Mouse (Mus musculus) hindbrain, embryonic 11.5 days (tissue): ENCODE data around the gene Arhgef2. TPM values are rescaled to one million over a fixed set of nuclear protein-coding genes. Genes with fewer than 3 reads are reported as not detected.
"Not testable (repeated sequence)": the region's sequence is repeated elsewhere in the genome, so short reads cannot be mapped to it uniquely, and the experiment has no call there.

Experiments used
- ATAC-seq: fragments of 200-750 bp; cut with Nextera tagmentation; 2 replicates; pipeline ENCODE4 v1.8.0; 2017; ENCODE audit warnings: mild to moderate bottlenecking, moderate TSS enrichment, moderate library complexity; ENCODE audit not compliant: low FRiP score
- DNase-seq: peaks from one replicate; pipeline ENCODE4 v3.0.0-alpha.2; 2015; ENCODE audit warnings: low spot score
- H3K27ac ChIP-seq: fragments of 300-500 bp; sonication (generic); 2 replicates; pipeline ENCODE4 v1.5.1; 2014; ENCODE audit warnings: mild to moderate bottlenecking, low read depth, low read length
- H3K27me3 ChIP-seq: fragments of 300-500 bp; sonication (generic); 2 replicates; pipeline ENCODE4 v1.6.1; 2014; ENCODE audit warnings: mild to moderate bottlenecking, low read length, moderate library complexity, mixed read lengths; ENCODE audit not compliant: control insufficient read depth, insufficient read depth
- H3K36me3 ChIP-seq: fragments of 300-500 bp; sonication (generic); 2 replicates; pipeline ENCODE4 v1.6.1; 2014; ENCODE audit warnings: mild to moderate bottlenecking, low read length, moderate library complexity, mixed read lengths; ENCODE audit not compliant: control insufficient read depth, insufficient read depth
- H3K4me1 ChIP-seq: fragments of 300-500 bp; sonication (generic); replicated peaks from 2 replicates; pipeline ENCODE4 v1.6.1; 2014; ENCODE audit warnings: low read length, mixed read lengths; ENCODE audit not compliant: control insufficient read depth, insufficient read depth
- H3K4me2 ChIP-seq: fragments of 300-500 bp; sonication (generic); replicated peaks from 2 replicates; pipeline ENCODE4 v1.6.1; 2014; ENCODE audit warnings: mild to moderate bottlenecking, low read depth, low read length
- H3K4me3 ChIP-seq: fragments of 300-500 bp; sonication (generic); 2 replicates; pipeline ENCODE4 v1.5.1; 2014; ENCODE audit warnings: low read depth, low read length
- H3K9ac ChIP-seq: fragments of 300-500 bp; sonication (generic); 2 replicates; pipeline ENCODE4 v1.6.1; 2014; ENCODE audit warnings: low read depth, low read length
- H3K9me3 ChIP-seq: fragments of 300-500 bp; sonication (generic); 2 replicates; pipeline ENCODE4 v1.6.1; 2016; ENCODE audit warnings: low read length; ENCODE audit not compliant: control insufficient read depth
- WGBS: fragments of 180-500 bp; shearing (Covaris S2); extraction: QIAGEN DNeasy Blood & Tissue Kit; methylation state at CpG from one replicate; pipeline ENCODE4 v1.1.7; 2014; 5-methylcytosine and 5-hydroxymethylcytosine counted together
- polyA plus RNA-seq: library from polyadenylated mRNA; unstranded; fragments of >200 nt; fragmentation: Nextera tagmentation; extraction: Ambion mirVana; gene quantifications from 2 replicates; pipeline ENCODE4 v1.2.1, GENCODE M21; 2014

The Arhgef2 gene
- polyA plus RNA-seq, 1 experiment from 2014 or later, result 181 TPM

DNA sequence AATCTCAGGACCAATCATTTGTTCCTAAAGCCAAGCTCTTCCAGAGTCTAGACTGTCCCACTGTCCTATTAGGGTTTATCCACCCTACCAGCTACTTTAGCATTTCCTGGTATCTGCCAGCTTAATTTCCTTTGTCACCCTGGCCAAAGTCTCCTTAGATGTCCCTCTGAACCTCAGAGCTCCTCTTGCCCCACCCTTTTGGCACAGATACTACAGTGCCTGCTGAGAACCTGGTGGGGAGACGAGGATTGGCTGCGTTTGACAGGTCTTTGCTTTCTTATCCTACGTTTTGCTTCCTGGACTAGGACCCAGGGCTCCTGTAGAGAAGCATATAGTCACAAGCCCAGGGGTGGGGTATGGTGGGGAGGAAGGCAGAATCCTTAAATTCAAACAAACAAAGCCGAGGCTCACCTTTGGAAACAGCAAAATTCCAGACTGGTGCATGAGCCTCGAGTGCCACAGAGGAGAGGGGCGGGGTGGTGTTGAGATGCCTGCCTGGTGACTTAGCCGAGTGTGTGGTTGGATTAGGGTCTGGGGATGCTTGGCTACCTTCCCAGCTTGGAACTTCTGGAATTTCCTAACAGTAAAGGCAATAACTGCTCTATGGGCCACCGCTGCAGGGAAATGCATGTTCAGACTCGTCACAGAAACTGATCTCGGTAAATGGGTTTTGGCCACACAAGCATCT is 11.7 kb upstream of the Arhgef2 start:
- no peak overlapping the region for H3K27ac ChIP-seq
- H3K27me3 ChIP-seq, result no peaks in the 10 kb centered on the region
- ATAC-seq, result no peak
- H3K36me3 ChIP-seq, result no peaks in the 10 kb centered on the region
- H3K9ac ChIP-seq, result no peak overlapping the region
- 67% methylated on average over 10 of the region's 10 CpGs for WGBS
- DNase-seq, result no peak
- no peaks in the 10 kb centered on the region for H3K4me1 ChIP-seq
- H3K4me3 ChIP-seq, result no peak overlapping the region
- no peaks in the 10 kb centered on the region for H3K9me3 ChIP-seq
- no peak overlapping the region for H3K4me2 ChIP-seq

DNA sequence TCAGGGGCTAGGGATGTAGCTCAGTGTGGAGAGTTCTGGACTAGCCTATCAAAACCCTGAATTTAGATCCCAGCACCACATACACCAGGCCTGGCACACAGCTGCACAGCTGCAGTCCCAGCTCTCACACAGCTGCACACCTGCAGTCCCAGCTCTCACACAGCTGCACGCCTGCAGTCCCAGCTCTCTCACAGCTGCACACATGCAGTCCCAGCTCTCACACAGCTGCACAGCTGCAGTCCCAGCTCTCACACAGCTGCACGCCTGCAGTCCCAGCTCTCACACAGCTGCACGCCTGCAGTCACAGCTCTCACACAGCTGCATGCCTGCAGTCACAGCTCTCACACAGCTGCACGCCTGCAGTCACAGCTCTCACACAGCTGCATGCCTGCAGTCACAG is 9.2 kb upstream of the Arhgef2 start:
- H3K27me3 ChIP-seq, ATAC-seq, H3K4me3 ChIP-seq, H3K36me3 ChIP-seq, H3K9ac ChIP-seq, DNase-seq, H3K27ac ChIP-seq, H3K9me3 ChIP-seq, H3K4me2 ChIP-seq, H3K4me1 ChIP-seq: not testable (repeated sequence)
- WGBS, result 82% methylated on average over 4 of the region's 4 CpGs

DNA sequence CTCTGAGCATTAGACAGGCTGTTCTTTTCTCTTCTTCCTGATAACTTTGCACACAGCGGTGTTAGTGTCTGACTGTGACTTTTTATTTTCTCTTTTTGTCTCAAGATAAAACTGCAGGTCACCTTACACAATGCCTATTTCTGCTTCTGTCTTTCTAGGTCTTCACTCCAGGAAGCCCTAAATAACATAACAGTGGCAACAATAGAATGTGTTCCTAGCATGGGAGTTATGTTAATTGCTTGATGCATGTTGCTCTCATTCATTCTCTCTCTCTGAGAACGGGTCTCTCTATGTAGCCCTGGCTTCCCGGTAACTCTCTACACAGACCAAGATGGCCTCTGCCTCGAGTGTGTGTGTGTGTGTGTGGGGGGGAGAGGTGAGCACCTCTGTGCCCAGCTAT is 3.3 kb upstream of the Arhgef2 start:
- H3K9me3 ChIP-seq, result no peaks in the 10 kb centered on the region
- H3K9ac ChIP-seq, result no peak overlapping the region
- no peaks in the 10 kb centered on the region for H3K27me3 ChIP-seq
- no peaks in the 10 kb centered on the region; the same call in 1 of the 2 replicates for H3K4me1 ChIP-seq
- ATAC-seq (no peak), DNase-seq (no peak)
- H3K4me2 ChIP-seq, result no peak overlapping the region
- H3K4me3 ChIP-seq, result no peak overlapping the region
- H3K27ac ChIP-seq, result no peak overlapping the region
- H3K36me3 ChIP-seq, result no peaks in the 10 kb centered on the region
- WGBS, result 74% methylated on average over 4 of the region's 4 CpGs

DNA sequence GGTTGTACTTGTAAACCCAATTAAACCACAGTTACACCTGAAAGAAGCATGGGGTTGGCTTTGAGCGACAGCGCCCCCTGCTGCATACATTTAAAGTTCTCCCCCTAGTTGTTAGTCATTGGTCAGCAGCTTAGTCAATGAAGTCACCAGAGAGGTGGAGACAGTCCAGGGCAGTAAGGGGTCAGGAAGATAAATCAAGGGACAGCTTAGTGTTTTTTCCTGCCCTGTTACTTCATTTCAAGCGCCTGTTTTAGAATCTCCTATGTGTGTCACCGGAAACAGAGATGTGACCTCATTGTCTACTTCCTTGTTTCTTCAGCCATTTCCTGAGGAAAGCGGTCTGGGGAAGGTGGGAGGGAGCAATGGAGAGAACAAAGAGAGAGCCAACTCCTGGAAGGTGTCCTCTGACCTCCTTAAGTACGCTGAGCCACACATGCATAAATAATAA is 2.0 kb upstream of the Arhgef2 start:
- Histone ChIP-seq H3K4me3 (no peak overlapping the region), H3K27ac (no peak overlapping the region), H3K4me2 (no peak overlapping the region), H3K4me1 (no peaks in the 10 kb centered on the region; the same call in 1 of the 2 replicates), H3K27me3 (no peaks in the 10 kb centered on the region), H3K36me3 (no peaks in the 10 kb centered on the region), H3K9ac (no peak overlapping the region), H3K9me3 (no peaks in the 10 kb centered on the region)
- DNase-seq (peak; percentile 65), ATAC-seq (no peak)
- 34% methylated on average over 6 of the region's 6 CpGs for WGBS

DNA sequence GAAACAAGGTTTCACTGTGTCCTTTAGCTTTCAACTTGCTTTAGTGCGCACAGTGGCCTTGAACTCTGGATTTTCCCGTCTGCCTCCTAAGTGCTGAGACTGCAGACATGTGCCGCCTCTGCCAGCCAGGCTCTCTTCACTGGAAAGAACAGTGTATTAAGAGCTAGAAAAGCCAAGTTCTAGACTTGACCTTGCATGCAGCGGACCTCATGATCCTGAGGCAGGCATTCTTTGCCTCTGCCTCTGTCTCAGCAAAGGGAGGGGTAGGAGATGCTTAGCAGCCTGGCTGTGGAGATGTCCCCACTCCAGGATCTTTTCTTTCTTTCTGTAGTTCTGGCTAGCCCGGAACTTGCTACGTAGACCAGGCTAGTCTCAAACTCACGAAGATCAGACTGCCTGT is 903 bp upstream of the Arhgef2 start:
- H3K36me3 ChIP-seq, result no peaks in the 10 kb centered on the region
- H3K4me1 ChIP-seq, result no peaks in the 10 kb centered on the region; the same call in 1 of the 2 replicates
- no peaks in the 10 kb centered on the region for H3K27me3 ChIP-seq
- H3K27ac ChIP-seq, result no peak overlapping the region
- 91% methylated on average over 7 of the region's 7 CpGs for WGBS
- DNase-seq (no peak), ATAC-seq (no peak)
- H3K4me2 ChIP-seq, result no peak overlapping the region
- H3K9ac ChIP-seq, result no peak overlapping the region
- no peak overlapping the region for H3K4me3 ChIP-seq
- no peaks in the 10 kb centered on the region for H3K9me3 ChIP-seq

DNA sequence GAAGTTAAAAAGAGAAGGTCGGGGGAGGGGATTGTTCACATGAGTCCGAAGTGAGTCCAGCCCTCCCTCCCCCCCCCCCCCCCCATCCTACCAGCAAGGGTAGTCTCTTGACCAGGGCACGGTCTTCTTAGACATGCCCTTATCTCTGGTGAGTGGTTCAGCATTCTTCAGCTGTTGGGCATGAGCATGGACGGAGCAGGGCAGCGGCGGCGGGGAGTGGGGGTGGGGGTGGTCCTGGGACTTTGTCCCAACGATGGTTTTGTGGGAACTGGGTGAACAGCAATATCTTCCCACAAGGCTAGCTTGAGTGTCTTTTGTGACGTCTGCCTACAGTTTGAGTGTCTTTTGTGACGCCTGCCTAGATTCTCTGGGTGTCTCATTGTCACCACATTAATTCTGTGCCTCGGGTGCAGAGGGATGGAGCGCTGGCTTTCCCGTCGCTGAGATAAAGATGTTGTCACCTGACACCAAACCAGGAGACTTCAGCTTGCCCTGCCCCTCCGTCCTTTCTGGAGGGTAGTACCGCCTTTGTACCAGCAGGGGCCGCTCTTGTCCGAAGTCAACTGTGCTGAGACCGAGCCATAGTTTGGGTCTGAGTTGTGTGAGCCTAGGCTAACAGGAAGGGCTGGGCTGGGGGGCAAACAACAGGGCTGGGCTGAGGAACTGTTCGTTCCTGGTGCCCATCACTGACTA is 1.4 kb downstream of the Arhgef2 start:
- DNase-seq, result peak; percentile 95
- peak overlapping the region; percentile 41 for H3K9ac ChIP-seq
- H3K27ac ChIP-seq, result no peak overlapping the region

DNA sequence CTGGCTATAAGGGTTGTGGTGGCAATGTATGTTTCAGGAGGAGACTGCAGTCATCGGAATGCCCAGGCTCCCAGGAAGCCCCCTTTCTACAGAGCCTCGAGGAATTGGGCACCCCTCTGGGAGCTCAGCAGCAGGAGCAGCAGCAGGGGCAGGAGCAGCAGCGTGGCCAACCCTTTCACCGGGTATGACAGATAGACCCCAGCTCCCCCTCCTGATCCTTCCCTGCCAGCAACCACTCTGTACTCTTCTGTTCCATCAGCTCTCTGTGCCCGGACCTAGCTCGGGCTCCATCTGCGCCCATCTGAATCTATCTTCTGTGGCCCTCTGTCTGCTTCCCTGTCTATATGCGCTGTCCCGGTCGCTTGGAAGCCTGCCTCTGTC is 2.0 kb downstream of the Arhgef2 start:
- Histone ChIP-seq H3K4me3 (0 out of 2 replicates have a peak overlapping the region, but pooled peaks have one; percentile 6), H3K36me3 (no peaks in the 10 kb centered on the region), H3K27me3 (no peaks in the 10 kb centered on the region), H3K9me3 (no peaks in the 10 kb centered on the region), H3K27ac (no peak overlapping the region), H3K4me1 (no peaks in the 10 kb centered on the region; the same call in 1 of the 2 replicates), H3K4me2 (peak overlapping the region; percentile 46), H3K9ac (peak overlapping the region; percentile 41; the same call in 1 of the 2 replicates)
- no peak for DNase-seq
- WGBS, result 15% methylated on average over 10 of the region's 10 CpGs
- ATAC-seq, result peak; percentile 66

More for the DNA sequence above, 1.4 kb downstream of the Arhgef2 start:
- 1% methylated on average over 18 of the region's 20 CpGs for WGBS
- Histone ChIP-seq H3K4me1 (no peaks in the 10 kb centered on the region; the same call in 1 of the 2 replicates), H3K27me3 (no peaks in the 10 kb centered on the region), H3K4me3 (peak overlapping the region; percentile 24), H3K4me2 (peak overlapping the region; percentile 46), H3K9me3 (no peaks in the 10 kb centered on the region), H3K36me3 (no peaks in the 10 kb centered on the region)
- peak; percentile 90 for ATAC-seq

DNA sequence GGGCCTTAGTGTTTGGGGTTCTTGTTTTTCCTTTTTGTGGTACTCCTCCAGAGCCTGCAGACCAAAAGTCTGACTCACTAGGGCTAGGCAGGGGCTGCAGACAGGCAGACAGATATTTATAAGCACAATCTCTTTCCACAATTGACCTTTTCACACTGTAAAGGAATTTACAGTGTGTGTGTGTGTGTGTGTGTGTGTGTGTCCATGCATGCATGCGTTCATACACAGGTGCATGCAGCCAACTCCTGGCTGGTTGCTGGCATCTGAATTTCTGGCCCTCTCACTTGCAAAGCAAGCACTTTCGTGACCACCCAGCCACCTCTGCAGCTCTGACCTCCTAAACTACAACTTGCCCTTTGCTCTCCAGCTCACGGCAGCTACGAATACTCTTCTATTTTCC is 3.3 kb downstream of the Arhgef2 start:
- no peak for ATAC-seq
- WGBS, result 78% methylated on average over 4 of the region's 4 CpGs
- Histone ChIP-seq H3K4me1 (no peaks in the 10 kb centered on the region; the same call in 1 of the 2 replicates), H3K4me2 (no peak overlapping the region), H3K27me3 (no peaks in the 10 kb centered on the region), H3K9ac (no peak overlapping the region), H3K4me3 (no peak overlapping the region), H3K36me3 (no peaks in the 10 kb centered on the region), H3K27ac (no peak overlapping the region), H3K9me3 (no peaks in the 10 kb centered on the region)
- DNase-seq, result no peak

DNA sequence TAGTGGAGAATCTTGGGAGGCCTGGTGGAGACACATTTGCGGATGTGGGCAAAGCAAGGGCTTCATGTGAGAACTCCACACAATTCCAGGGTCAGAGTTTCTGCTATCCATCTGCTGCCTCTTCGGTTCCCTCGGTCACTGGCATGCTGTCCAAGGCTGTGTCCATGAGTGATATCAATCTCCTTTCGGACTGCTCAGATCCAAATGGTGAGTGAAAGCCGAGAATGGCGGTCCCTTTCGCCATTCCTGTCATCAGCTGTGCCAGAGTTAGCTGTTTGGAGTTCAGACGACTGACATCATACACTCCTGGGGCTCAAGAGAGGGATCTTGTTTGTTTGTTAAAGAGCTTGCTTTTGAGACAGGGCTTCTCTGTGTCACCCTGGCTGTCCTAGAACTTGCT is 8.7 kb downstream of the Arhgef2 start:
- no peak overlapping the region for H3K4me2 ChIP-seq
- no peaks in the 10 kb centered on the region for H3K36me3 ChIP-seq
- no peaks in the 10 kb centered on the region for H3K27me3 ChIP-seq
- H3K27ac ChIP-seq, result no peak overlapping the region
- H3K9ac ChIP-seq, result no peak overlapping the region
- H3K9me3 ChIP-seq, result no peaks in the 10 kb centered on the region
- no peak for DNase-seq
- no peak overlapping the region for H3K4me3 ChIP-seq
- ATAC-seq, result no peak
- no peaks in the 10 kb centered on the region for H3K4me1 ChIP-seq
- WGBS, result 75% methylated on average over 8 of the region's 8 CpGs
